Mouse (Mus musculus) embryo, embryonic 9.5 days (tissue): ENCODE results near the gene Gm8251.
"Not testable (repeated sequence)": the region's sequence is repeated elsewhere in the genome, so short reads cannot be mapped to it uniquely, and the experiment has no call there.

Source experiments
- DNase-seq: peaks from one replicate; pipeline ENCODE4 v3.0.0-alpha.2; 2017; ENCODE audit errors: extremely low spot score

Gene Gm8251

GRCm38 (mm10) chr1:44061836-44062235 lies at the start of gene Gm8251:
Gene Gm8251 (minus strand): TSS chr1:44061936.
- no peak for DNase-seq

- DNase-seq = peak; percentile 25
Observed at GRCm38 (mm10) chr1:44102939-44103338, 41.2 kb upstream of the Gm8251 start.

- DNase-seq = peak; percentile 93
Observed at GRCm38 (mm10) chr1:44102259-44102717, 40.6 kb upstream of the Gm8251 start, which contains the start of gene Tex30. Gene Tex30 (minus strand): TSS chr1:44102441.

GRCm38 (mm10) chr1:44101448-44102225 lies 39.9 kb upstream of the Gm8251 start:
- DNase-seq = peak; percentile 61

GRCm38 (mm10) chr1:44064625-44065024 lies 2.9 kb upstream of the Gm8251 start:
- peak; percentile 13 for DNase-seq

- no peak for DNase-seq
Observed at GRCm38 (mm10) chr1:44063439-44063838, 1.7 kb upstream of the Gm8251 start.

- no peak for DNase-seq
Observed at GRCm38 (mm10) chr1:44057805-44058204, 3.9 kb downstream of the Gm8251 start.

- DNase-seq = no peak
Observed at GRCm38 (mm10) chr1:44046556-44046955, 15.2 kb downstream of the Gm8251 start.

GRCm38 (mm10) chr1:44045689-44046088 lies 16.0 kb downstream of the Gm8251 start:
- not testable (repeated sequence) for DNase-seq

- DNase-seq = no peak
Observed at GRCm38 (mm10) chr1:44042555-44042915, 19.2 kb downstream of the Gm8251 start.

GRCm38 (mm10) chr1:44041797-44042554 lies 19.8 kb downstream of the Gm8251 start:
- peak; percentile 59 for DNase-seq

GRCm38 (mm10) chr1:44032948-44033347 lies 28.8 kb downstream of the Gm8251 start:
- DNase-seq = no peak

GRCm38 (mm10) chr1:44032213-44032612 lies 29.5 kb downstream of the Gm8251 start:
- DNase-seq = no peak

GRCm38 (mm10) chr1:44027651-44028050 lies 34.1 kb downstream of the Gm8251 start:
- DNase-seq = no peak

GRCm38 (mm10) chr1:44022656-44023055 lies 39.1 kb downstream of the Gm8251 start:
- no peak for DNase-seq

GRCm38 (mm10) chr1:44019934-44020333 lies 41.8 kb downstream of the Gm8251 start, which contains the start of gene Mettl21c:
Gene Mettl21c (minus strand): TSS chr1:44020034.
- no peak for DNase-seq

- DNase-seq = no peak
Observed at GRCm38 (mm10) chr1:44015556-44015955, 46.2 kb downstream of the Gm8251 start.
